8 mouse cellular contexts compared by ENCODE assay signal in the genomic region with DNA sequence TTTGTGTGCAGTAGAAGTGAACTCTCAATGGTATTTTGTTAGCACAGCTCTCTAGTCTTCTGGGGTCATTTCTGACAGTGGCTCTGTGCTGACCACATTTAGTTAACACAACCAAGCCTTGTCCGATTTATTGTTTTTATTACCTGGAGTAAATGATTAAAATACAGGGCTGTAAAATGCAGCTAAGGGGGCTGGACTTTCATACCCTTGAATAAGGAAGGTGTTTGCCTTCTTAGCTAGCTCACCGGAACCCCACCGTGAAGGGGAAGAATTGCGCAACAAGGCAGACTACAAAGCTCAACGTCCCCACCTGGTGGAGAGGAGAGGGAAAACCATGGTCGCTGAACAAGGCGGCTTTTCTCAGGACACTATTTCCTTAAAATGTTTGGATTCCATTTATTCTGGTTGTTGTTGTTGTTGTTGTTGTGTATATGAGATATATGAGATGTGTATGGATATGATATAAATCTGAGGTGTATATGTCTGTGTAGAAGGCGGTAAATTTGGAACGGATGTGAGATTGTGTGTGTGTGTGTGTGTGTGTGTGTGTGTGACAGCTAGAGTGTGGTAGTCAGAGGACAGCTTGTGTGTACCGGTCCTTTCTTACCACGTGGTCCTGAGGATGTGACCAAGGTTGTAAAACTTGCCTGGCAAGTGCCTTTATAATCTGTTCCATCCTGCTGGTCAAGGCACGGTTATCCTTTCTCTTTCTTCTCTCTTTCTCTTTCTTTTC. TPM values are rescaled to one million over a fixed set of nuclear protein-coding genes. Genes with fewer than 3 reads are reported as not detected.
DNase-seq lines count a peak whose midpoint lies in the region; ATAC-seq and TF ChIP-seq lines count a peak whose summit lies in the region.

No protein-coding gene starts in this region.

- H3K9ac ChIP-seq in ES-Bruce4 (ENCODE audit: low read depth, poor library complexity, severe bottlenecking): no peak overlapping the region
- H3K9ac ChIP-seq in forebrain, embryonic 12.5 days: no peak overlapping the region
- no peak overlapping the region for H3K9ac ChIP-seq in heart, postnatal 0 days (replicated peaks; ENCODE audit: low read depth, low read length)
- H3K9ac ChIP-seq in liver, postnatal 0 days (replicated peaks): no peak overlapping the region
- no peak overlapping the region for H3K9ac ChIP-seq in neural tube, embryonic 14.5 days (replicated peaks; ENCODE audit: low read depth, low read length)

- no peaks in the 10 kb centered on the region for H3K36me3 ChIP-seq in ES-Bruce4 (ENCODE audit: control insufficient read depth, insufficient read depth, low read length, poor library complexity, severe bottlenecking)
- H3K36me3 ChIP-seq in forebrain, embryonic 12.5 days (replicated peaks): peaks cover 2% of the 10 kb centered on the region; the same call in 1 of the 2 replicates
- H3K36me3 ChIP-seq in heart, postnatal 0 days (replicated peaks; ENCODE audit: control insufficient read depth, insufficient read depth, low read length): no peaks in the 10 kb centered on the region
- no peaks in the 10 kb centered on the region; the same call in 1 of the 2 replicates for H3K36me3 ChIP-seq in liver, postnatal 0 days (replicated peaks; ENCODE audit: insufficient read depth, low read length)
- no peaks in the 10 kb centered on the region for H3K36me3 ChIP-seq in neural tube, embryonic 14.5 days (ENCODE audit: control insufficient read depth, insufficient read depth, low read length)

- H3K9me3 ChIP-seq in ES-Bruce4 (replicated peaks; ENCODE audit: control insufficient read depth, insufficient read depth, low read length, poor library complexity, severe bottlenecking): peaks cover 3% of the 10 kb centered on the region
- 0 out of 2 replicates have a peak, but pooled peaks cover 3% of the 10 kb centered on the region for H3K9me3 ChIP-seq in forebrain, embryonic 12.5 days
- H3K9me3 ChIP-seq in heart, postnatal 0 days (replicated peaks; ENCODE audit: control insufficient read depth, low read length): no peaks in the 10 kb centered on the region
- no peaks in the 10 kb centered on the region for H3K9me3 ChIP-seq in liver, postnatal 0 days (ENCODE audit: low read length)
- H3K9me3 ChIP-seq in neural tube, embryonic 14.5 days (ENCODE audit: control insufficient read depth, low read length): no peaks in the 10 kb centered on the region

- ATAC-seq in forebrain, embryonic 12.5 days (ENCODE audit: low FRiP score): peak; percentile 57
- ATAC-seq in heart, postnatal 0 days (ENCODE audit: insufficient read depth, low read depth): no peak
- ATAC-seq in liver, postnatal 0 days: peak; percentile 30; the same call in 1 of the 2 replicates
- peak; percentile 69; the same call in 1 of the 2 replicates for ATAC-seq in neural tube, embryonic 14.5 days (ENCODE audit: low read depth)

- TF ChIP-seq CTCF in ES-Bruce4 (IDR thresholded peaks at IDR 0.05; ENCODE audit: low read depth, low read length): peak; percentile 83
- peak; percentile 91 for TF ChIP-seq CTCF in heart, postnatal 0 days (IDR thresholded peaks at IDR 0.05; ENCODE audit: low read depth)
- TF ChIP-seq CTCF in liver, postnatal 0 days (IDR thresholded peaks at IDR 0.05; ENCODE audit: low read depth): peak; percentile 94

- H3K4me1 ChIP-seq in ES-Bruce4 (ENCODE audit: control insufficient read depth, insufficient read depth, low read length): peaks cover 2% of the 10 kb centered on the region
- no peaks in the 10 kb centered on the region for H3K4me1 ChIP-seq in forebrain, embryonic 12.5 days
- no peaks in the 10 kb centered on the region for H3K4me1 ChIP-seq in heart, postnatal 0 days (ENCODE audit: control insufficient read depth, insufficient read depth)
- H3K4me1 ChIP-seq in liver, postnatal 0 days (ENCODE audit: insufficient read depth): no peaks in the 10 kb centered on the region; the same call in 1 of the 2 replicates
- H3K4me1 ChIP-seq in neural tube, embryonic 14.5 days (ENCODE audit: control insufficient read depth, insufficient read depth, low read length): no peaks in the 10 kb centered on the region

- WGBS in forebrain, embryonic 12.5 days: 22% methylated on average over 12 of the region's 12 CpGs
- WGBS in heart, postnatal 0 days: 20% methylated on average over 12 of the region's 12 CpGs
- WGBS in liver, postnatal 0 days (ENCODE audit: insufficient replicate concordance): 17% methylated on average over 12 of the region's 12 CpGs
- WGBS in neural tube, embryonic 14.5 days: 21% methylated on average over 12 of the region's 12 CpGs

- no peak overlapping the region for H3K4me3 ChIP-seq in ES-Bruce4 (ENCODE audit: low read depth, low read length)
- no peak overlapping the region for H3K4me3 ChIP-seq in forebrain, embryonic 12.5 days (replicated peaks)
- H3K4me3 ChIP-seq in heart, postnatal 0 days (ENCODE audit: low read depth, low read length): no peak overlapping the region
- 0 out of 2 replicates have a peak overlapping the region, but pooled peaks have one; percentile 9 for H3K4me3 ChIP-seq in liver, postnatal 0 days (ENCODE audit: low read depth, low read length)
- no peak overlapping the region for H3K4me3 ChIP-seq in neural tube, embryonic 14.5 days (ENCODE audit: low read depth, low read length)

- no peak overlapping the region for H3K4me2 ChIP-seq in forebrain, embryonic 12.5 days
- peak overlapping the region; percentile 48 for H3K4me2 ChIP-seq in heart, postnatal 0 days (ENCODE audit: low read depth, low read length)
- H3K4me2 ChIP-seq in liver, postnatal 0 days (ENCODE audit: low read depth, low read length): peak overlapping the region; percentile 51
- no peak overlapping the region for H3K4me2 ChIP-seq in neural tube, embryonic 14.5 days (ENCODE audit: low read depth, low read length)

- DNase-seq in c-Kit-positive CD71-positive TER-119-negative erythroid progenitor cells, embryonic 14.5 days (ENCODE audit: low read depth): peak; percentile 63
- DNase-seq in heart, postnatal 0 days (ENCODE audit: low spot score): peak; percentile 78
- peak; percentile 86 to 88 for DNase-seq in kidney, postnatal 4 days
- peak; percentile 82 for DNase-seq in liver, postnatal 0 days
- DNase-seq in testis, postnatal 10 days (ENCODE audit: low spot score): peak; percentile 86

- TF ChIP-seq EP300 in ES-Bruce4 (IDR thresholded peaks at IDR 0.05; ENCODE audit: insufficient read depth, low read depth, low read length): 0 out of 2 replicates have a peak, but pooled peaks have one; percentile 31
- no peak for TF ChIP-seq EP300 in heart, postnatal 0 days (IDR thresholded peaks at IDR 0.05; ENCODE audit: low read depth)
- TF ChIP-seq EP300 in liver, postnatal 0 days (IDR thresholded peaks at IDR 0.05; ENCODE audit: low read depth): no peak

- H3K27me3 ChIP-seq in ES-Bruce4 (ENCODE audit: control insufficient read depth, insufficient read depth, low read length, poor library complexity, severe bottlenecking): no peaks in the 10 kb centered on the region
- H3K27me3 ChIP-seq in forebrain, embryonic 12.5 days: no peaks in the 10 kb centered on the region
- no peaks in the 10 kb centered on the region for H3K27me3 ChIP-seq in heart, postnatal 0 days (ENCODE audit: control insufficient read depth, insufficient read depth, low read length)
- no peaks in the 10 kb centered on the region for H3K27me3 ChIP-seq in liver, postnatal 0 days (ENCODE audit: insufficient read depth, low read length)
- no peaks in the 10 kb centered on the region for H3K27me3 ChIP-seq in neural tube, embryonic 14.5 days (ENCODE audit: control insufficient read depth, insufficient read depth, low read length)

- TF ChIP-seq POLR2A in ES-Bruce4 (IDR thresholded peaks at IDR 0.05; ENCODE audit: insufficient read depth, low read length): no peak

- H3K27ac ChIP-seq in ES-Bruce4 (ENCODE audit: insufficient read depth, low read length): no peak overlapping the region
- H3K27ac ChIP-seq in forebrain, embryonic 12.5 days: no peak overlapping the region
- no peak overlapping the region for H3K27ac ChIP-seq in heart, postnatal 0 days (ENCODE audit: low read depth)
- H3K27ac ChIP-seq in liver, postnatal 0 days (ENCODE audit: low read depth): peak overlapping the region; percentile 46; the same call in 1 of the 2 replicates
- H3K27ac ChIP-seq in neural tube, embryonic 14.5 days (ENCODE audit: low read depth, low read length): no peak overlapping the region

RNA-seq across cellular contexts. Expression of gene Cdkl4, which starts 16.8 kb away (rescaled TPM):
- polyA plus RNA-seq in ES-Bruce4 (2011; ENCODE audit: insufficient read depth, insufficient read length, low read depth, missing spikeins): 0.30 and 0.78 TPM in 2 replicates
- 1.5 TPM in 2 replicates for polyA plus RNA-seq in forebrain, embryonic 12.5 days (2016; fragmentation: Nextera tagmentation; extraction: Ambion mirVana)
- 0.08 TPM in 1 of 2 replicates, not detected in the other for total RNA-seq in heart, postnatal 0 days (2014; rRNA removed; ENCODE audit: low replicate concordance)
- polyA plus RNA-seq in heart, postnatal 0 days (2015; fragmentation: Nextera tagmentation; extraction: Ambion mirVana): 0.05 and 0.10 TPM in 2 replicates
- 0.17 and 0.34 TPM in 2 replicates for polyA plus RNA-seq in liver, postnatal 0 days (2015; fragmentation: Nextera tagmentation; extraction: Ambion mirVana)
- polyA plus RNA-seq in neural tube, embryonic 14.5 days (2014; fragmentation: Nextera tagmentation; extraction: Ambion mirVana): 4.5 and 7.4 TPM in 2 replicates

Comparison
In these comparisons a context has a peak if more than half of its experiments do, and no peak if none do; other contexts are left out.
1. H3K4me2 ChIP-seq: peak in heart, postnatal 0 days (single experiment) and liver, postnatal 0 days (single experiment); none in forebrain, embryonic 12.5 days (single experiment) and neural tube, embryonic 14.5 days (single experiment).
2. Peak in every context shown above with its lines, with median percentiles within 50 percentile points of each other: CTCF ChIP-seq and DNase-seq.